Mouse (Mus musculus) neural tube, embryonic 13.5 days (tissue): ENCODE measurements around the gene Rnf215. TPM values are rescaled to one million over a fixed set of nuclear protein-coding genes. Genes with fewer than 3 reads are reported as not detected.
"Not testable (repeated sequence)": the region's sequence is repeated elsewhere in the genome, so short reads cannot be mapped to it uniquely, and the experiment has no call there.

ENCODE experiments used
- ATAC-seq: fragments of 200-750 bp; cut with Nextera tagmentation; 2 replicates; pipeline ENCODE4 v1.8.0; 2017; ENCODE audit warnings: low read depth, mild to moderate bottlenecking, moderate TSS enrichment, moderate library complexity
- H3K27ac ChIP-seq: fragments of 300-500 bp; sonication (generic); replicated peaks from 2 replicates; pipeline ENCODE4 v1.5.1; 2015; ENCODE audit warnings: moderate library complexity, mild to moderate bottlenecking, inconsistent platforms
- H3K27me3 ChIP-seq: fragments of 300-500 bp; sonication (generic); 2 replicates; pipeline ENCODE4 v1.6.1; 2015; ENCODE audit warnings: mild to moderate bottlenecking, inconsistent platforms
- H3K36me3 ChIP-seq: fragments of 300-500 bp; sonication (generic); 2 replicates; pipeline ENCODE4 v1.6.1; 2015; ENCODE audit warnings: mild to moderate bottlenecking, inconsistent platforms
- H3K4me1 ChIP-seq: fragments of 300-500 bp; sonication (generic); replicated peaks from 2 replicates; pipeline ENCODE4 v1.6.1; 2015; ENCODE audit warnings: inconsistent platforms
- H3K4me2 ChIP-seq: fragments of 300-500 bp; sonication (generic); 2 replicates; pipeline ENCODE4 v1.6.1; 2015; ENCODE audit warnings: inconsistent platforms, mild to moderate bottlenecking, moderate library complexity
- H3K4me3 ChIP-seq: fragments of 300-500 bp; sonication (generic); 2 replicates; pipeline ENCODE4 v1.5.1; 2015; ENCODE audit warnings: mild to moderate bottlenecking, inconsistent platforms
- H3K9ac ChIP-seq: fragments of 300-500 bp; sonication (generic); 2 replicates; pipeline ENCODE4 v1.6.1; 2015; ENCODE audit warnings: moderate library complexity, mild to moderate bottlenecking, inconsistent platforms
- H3K9me3 ChIP-seq: fragments of 300-500 bp; sonication (generic); 2 replicates; pipeline ENCODE4 v1.6.1; 2016; ENCODE audit warnings: inconsistent platforms
- whole genome bisulfite sequencing: fragments of 180-500 bp; shearing (Covaris S2); methylation state at CpG from one replicate; pipeline ENCODE4 v1.1.7; 2015; 5-methylcytosine and 5-hydroxymethylcytosine counted together
- microRNA-seq: library from miRNA; unstranded; fragments of <30 nt; microRNA quantifications from one replicate; pipeline ENCODE4, GENCODE M21; 2016
- polyA plus RNA-seq: library from polyadenylated mRNA; unstranded; fragments of >200 nt; fragmentation: Nextera tagmentation; extraction: Ambion mirVana; gene quantifications from 2 replicates; pipeline ENCODE4 v1.2.1, GENCODE M21; 2015

The Rnf215 gene
- polyA plus RNA-seq, 1 experiment from 2014 or later = 43.7 TPM

GRCm38 (mm10) chr11:4185480-4185879 lies 50.5 kb downstream of the Rnf215 start:
- 90% methylated on average over 6 of the region's 6 CpGs for WGBS
- not testable (repeated sequence) for H3K4me3 ChIP-seq, H3K9ac ChIP-seq, H3K4me2 ChIP-seq, ATAC-seq, H3K27me3 ChIP-seq, H3K9me3 ChIP-seq, H3K27ac ChIP-seq
- Histone ChIP-seq H3K4me1 (peaks cover 25% of the 10 kb centered on the region), H3K36me3 (peaks cover 31% of the 10 kb centered on the region)

GRCm38 (mm10) chr11:4186486-4187317 lies 51.7 kb downstream of the Rnf215 start, which contains the start of gene Tbc1d10a:
Gene Tbc1d10a (plus strand): TSS chr11:4186789.
- under 1% methylated on average over 71 of the region's 71 CpGs for WGBS
- peaks cover 29% of the 10 kb centered on the region for H3K4me1 ChIP-seq
- peak within 1 kb of the TSS; percentile 90 for H3K4me2 ChIP-seq
- H3K4me3 ChIP-seq = peak within 1 kb of the TSS; percentile 81
- H3K9me3 ChIP-seq = no peaks in the 10 kb centered on the region
- no peaks in the 10 kb centered on the region for H3K27me3 ChIP-seq
- peak within 1 kb of the TSS; percentile 64; the same call in 1 of the 2 replicates for H3K27ac ChIP-seq
- peak; percentile 99 for ATAC-seq
- H3K36me3 ChIP-seq = peaks cover 19% of the 10 kb centered on the region
- peak within 1 kb of the TSS; percentile 89 for H3K9ac ChIP-seq

- Histone ChIP-seq H3K27ac (no peak overlapping the region), H3K9ac (peak overlapping the region; percentile 89), H3K27me3 (no peaks in the 10 kb centered on the region), H3K9me3 (no peaks in the 10 kb centered on the region), H3K4me2 (peak overlapping the region; percentile 90), H3K4me3 (peak overlapping the region; percentile 81), H3K4me1 (peaks cover 32% of the 10 kb centered on the region), H3K36me3 (peaks cover 13% of the 10 kb centered on the region)
- 17% methylated on average over 9 of the region's 9 CpGs for WGBS
- ATAC-seq = peak; percentile 20; the same call in 1 of the 2 replicates
These were observed 52.3 kb downstream of the Rnf215 start for GRCm38 (mm10) chr11:4187318-4187700.

GRCm38 (mm10) chr11:4189182-4189581 lies 54.2 kb downstream of the Rnf215 start:
- Histone ChIP-seq H3K9me3 (no peaks in the 10 kb centered on the region), H3K9ac (no peak overlapping the region), H3K36me3 (no peaks in the 10 kb centered on the region), H3K27ac (no peak overlapping the region), H3K27me3 (no peaks in the 10 kb centered on the region), H3K4me1 (peaks cover 37% of the 10 kb centered on the region), H3K4me3 (no peak overlapping the region), H3K4me2 (no peak overlapping the region)
- WGBS = 85% methylated on average over 6 of the region's 6 CpGs
- ATAC-seq = no peak

GRCm38 (mm10) chr11:4190677-4191076 lies 55.7 kb downstream of the Rnf215 start:
- no peaks in the 10 kb centered on the region for H3K27me3 ChIP-seq
- no peaks in the 10 kb centered on the region for H3K9me3 ChIP-seq
- 76% methylated on average over 3 of the region's 3 CpGs for WGBS
- H3K27ac ChIP-seq = no peak overlapping the region
- peaks cover 37% of the 10 kb centered on the region for H3K4me1 ChIP-seq
- no peak overlapping the region for H3K4me3 ChIP-seq
- H3K36me3 ChIP-seq = no peaks in the 10 kb centered on the region
- no peak overlapping the region for H3K4me2 ChIP-seq
- no peak for ATAC-seq
- peak overlapping the region; percentile 31; the same call in 1 of the 2 replicates for H3K9ac ChIP-seq

Small RNA genes within 50 kb of the gene (microRNA-seq; reads per million reads assigned to microRNA genes)
- gene Mir3060 = 4.1 reads per million, percentile 17 among the genes with 10 or more reads in this experiment

Other genes with a start within 250 kb of the Rnf215 start
- gene 4921536K21Rik, start 240.1 kb upstream of the Rnf215 start, polyA plus RNA-seq = 0.33 and 0.77 TPM in 2 replicates
- 23.0 and 24.7 TPM in 2 replicates for gene Dusp18, start 240.0 kb upstream of the Rnf215 start, polyA plus RNA-seq
- gene Slc35e4, start 220.5 kb upstream of the Rnf215 start, polyA plus RNA-seq = 11.9 and 13.3 TPM in 2 replicates
- gene Tcn2, start 203.0 kb upstream of the Rnf215 start, polyA plus RNA-seq = 31.1 and 31.9 TPM in 2 replicates
- 56.5 and 59.4 TPM in 2 replicates for gene Pes1, start 171.2 kb upstream of the Rnf215 start, polyA plus RNA-seq
- gene 4930556J24Rik, start 158.4 kb upstream of the Rnf215 start, polyA plus RNA-seq = 0.17 TPM in 1 of 2 replicates, not detected in the other
- 4.0 and 4.3 TPM in 2 replicates for gene Gal3st1, start 151.6 kb upstream of the Rnf215 start, polyA plus RNA-seq
- not detected in 2 replicates for gene Sec14l4, start 103.7 kb upstream of the Rnf215 start, polyA plus RNA-seq
- 0.25 TPM in 1 of 2 replicates, not detected in the other for gene Sec14l3, start 70.4 kb upstream of the Rnf215 start, polyA plus RNA-seq
- gene Mtfp1, start 39.8 kb upstream of the Rnf215 start, polyA plus RNA-seq = 5.4 and 6.0 TPM in 2 replicates
- 3.8 and 4.1 TPM in 2 replicates for gene Sec14l2, start 11.8 kb upstream of the Rnf215 start, polyA plus RNA-seq
- 7.6 and 7.9 TPM in 2 replicates for gene Ccdc157, start 25.1 kb downstream of the Rnf215 start, polyA plus RNA-seq
- gene Sf3a1, start 25.1 kb downstream of the Rnf215 start, polyA plus RNA-seq = 52.3 and 59.6 TPM in 2 replicates
- gene Tbc1d10a, start 51.6 kb downstream of the Rnf215 start, polyA plus RNA-seq = 30.0 and 30.3 TPM in 2 replicates
- gene Castor1, start 83.0 kb downstream of the Rnf215 start, polyA plus RNA-seq = 3.5 and 4.1 TPM in 2 replicates
- gene Osm, start 101.2 kb downstream of the Rnf215 start, polyA plus RNA-seq = not detected in 2 replicates
- not detected in 2 replicates for gene Lif, start 122.4 kb downstream of the Rnf215 start, polyA plus RNA-seq